Mouse (Mus musculus): Measurements from ENCODE around the gene Tbc1d1. TPM values are rescaled to one million over a fixed set of nuclear protein-coding genes. Genes with fewer than 3 reads are reported as not detected.

Tbc1d1 gene
- polyA plus RNA-seq, 1 experiment from 2014 or later: 33.4 TPM

- H3K9ac ChIP-seq (ENCODE audit: low read length): no peak overlapping the region
- H3K27me3 ChIP-seq (ENCODE audit: control insufficient read depth, insufficient read depth, low read length): 0 out of 2 replicates have a peak, but pooled peaks cover 5% of the 10 kb centered on the region
- ATAC-seq (ENCODE audit: insufficient number of reproducible peaks, insufficient read depth, low FRiP score, low read depth): no peak
- no peak overlapping the region; the same call in 1 of the 2 replicates for H3K4me2 ChIP-seq (ENCODE audit: low read length)
- 49% methylated on average over 3 of the region's 3 CpGs for WGBS
- H3K4me3 ChIP-seq (ENCODE audit: control insufficient read depth in 1 of 2, insufficient read depth in 1 of 2, low read depth in 1 of 2, low read length in 2 of 2): no peak overlapping the region
- no peaks in the 10 kb centered on the region for H3K36me3 ChIP-seq (ENCODE audit: control insufficient read depth, insufficient read depth, low read length)
- no peak overlapping the region for H3K27ac ChIP-seq (replicated peaks in 1 of 2; ENCODE audit: control insufficient read depth in 1 of 2, insufficient read depth in 1 of 2, low read depth in 2 of 2, low read length in 2 of 2)
- no peaks in the 10 kb centered on the region for H3K9me3 ChIP-seq (ENCODE audit: control insufficient read depth, low read length)
- peaks cover 9 to 10% of the 10 kb centered on the region in 2 experiments for H3K4me1 ChIP-seq (ENCODE audit: control insufficient read depth in 2 of 2, insufficient read depth in 2 of 2, low read length in 2 of 2)
These were observed 5.8 kb downstream of the Tbc1d1 start for GRCm38 (mm10) chr5:64161917-64162316.

- no peak for ATAC-seq (ENCODE audit: insufficient number of reproducible peaks, insufficient read depth, low FRiP score, low read depth)
- no peak overlapping the region for H3K27ac ChIP-seq (replicated peaks in 1 of 2; ENCODE audit: control insufficient read depth in 1 of 2, insufficient read depth in 1 of 2, low read depth in 2 of 2, low read length in 2 of 2)
- H3K4me1 ChIP-seq (ENCODE audit: control insufficient read depth in 2 of 2, insufficient read depth in 2 of 2, low read length in 2 of 2): peaks cover 6 to 10% of the 10 kb centered on the region in 2 experiments; a peak in 3 of 4 replicates
- no peaks in the 10 kb centered on the region for H3K36me3 ChIP-seq (ENCODE audit: control insufficient read depth, insufficient read depth, low read length)
- H3K4me2 ChIP-seq (ENCODE audit: low read length): no peak overlapping the region
- no peaks in the 10 kb centered on the region for H3K9me3 ChIP-seq (ENCODE audit: control insufficient read depth, low read length)
- 85% methylated on average over 5 of the region's 5 CpGs for WGBS
- H3K4me3 ChIP-seq (ENCODE audit: control insufficient read depth in 1 of 2, insufficient read depth in 1 of 2, low read depth in 1 of 2, low read length in 2 of 2): no peak overlapping the region
- 0 out of 2 replicates have a peak, but pooled peaks cover 5% of the 10 kb centered on the region for H3K27me3 ChIP-seq (ENCODE audit: control insufficient read depth, insufficient read depth, low read length)
- H3K9ac ChIP-seq (ENCODE audit: low read length): no peak overlapping the region
These were observed 6.5 kb downstream of the Tbc1d1 start for GRCm38 (mm10) chr5:64162582-64162981.

GRCm38 (mm10) chr5:64164414-64164813 is 8.3 kb downstream of the Tbc1d1 start:
- Histone ChIP-seq H3K4me1 (ENCODE audit: control insufficient read depth in 2 of 2, insufficient read depth in 2 of 2, low read length in 2 of 2) (peaks cover 0 to 4% of the 10 kb centered on the region in 2 experiments; a peak in 2 of 4 replicates), H3K27ac (replicated peaks in 1 of 2; ENCODE audit: control insufficient read depth in 1 of 2, insufficient read depth in 1 of 2, low read depth in 2 of 2, low read length in 2 of 2) (no peak overlapping the region), H3K27me3 (ENCODE audit: control insufficient read depth, insufficient read depth, low read length) (no peaks in the 10 kb centered on the region), H3K9me3 (ENCODE audit: control insufficient read depth, low read length) (no peaks in the 10 kb centered on the region), H3K36me3 (ENCODE audit: control insufficient read depth, insufficient read depth, low read length) (no peaks in the 10 kb centered on the region), H3K9ac (ENCODE audit: low read length) (no peak overlapping the region), H3K4me2 (ENCODE audit: low read length) (no peak overlapping the region), H3K4me3 (ENCODE audit: control insufficient read depth in 1 of 2, insufficient read depth in 1 of 2, low read depth in 1 of 2, low read length in 2 of 2) (no peak overlapping the region)
- WGBS: 59% methylated on average over 3 of the region's 3 CpGs
- ATAC-seq (ENCODE audit: insufficient number of reproducible peaks, insufficient read depth, low FRiP score, low read depth): no peak

- Histone ChIP-seq H3K4me2 (ENCODE audit: low read length) (no peak overlapping the region), H3K36me3 (ENCODE audit: control insufficient read depth, insufficient read depth, low read length) (no peaks in the 10 kb centered on the region), H3K27ac (replicated peaks in 1 of 2; ENCODE audit: control insufficient read depth in 1 of 2, insufficient read depth in 1 of 2, low read depth in 2 of 2, low read length in 2 of 2) (no peak overlapping the region), H3K4me3 (ENCODE audit: control insufficient read depth in 1 of 2, insufficient read depth in 1 of 2, low read depth in 1 of 2, low read length in 2 of 2) (no peak overlapping the region), H3K4me1 (ENCODE audit: control insufficient read depth in 2 of 2, insufficient read depth in 2 of 2, low read length in 2 of 2) (peaks cover 0 to 4% of the 10 kb centered on the region in 2 experiments; a peak in 2 of 4 replicates), H3K9ac (ENCODE audit: low read length) (no peak overlapping the region), H3K9me3 (ENCODE audit: control insufficient read depth, low read length) (no peaks in the 10 kb centered on the region), H3K27me3 (ENCODE audit: control insufficient read depth, insufficient read depth, low read length) (no peaks in the 10 kb centered on the region)
- WGBS: 80% methylated on average over 2 of the region's 2 CpGs
- ATAC-seq (ENCODE audit: insufficient number of reproducible peaks, insufficient read depth, low FRiP score, low read depth): no peak
These were observed 9.7 kb downstream of the Tbc1d1 start for GRCm38 (mm10) chr5:64165826-64166225.

- H3K4me2 ChIP-seq (ENCODE audit: low read length): no peak overlapping the region
- H3K9ac ChIP-seq (ENCODE audit: low read length): no peak overlapping the region
- no peaks in the 10 kb centered on the region for H3K36me3 ChIP-seq (ENCODE audit: control insufficient read depth, insufficient read depth, low read length)
- H3K27ac ChIP-seq (replicated peaks in 1 of 2; ENCODE audit: control insufficient read depth in 1 of 2, insufficient read depth in 1 of 2, low read depth in 2 of 2, low read length in 2 of 2): no peak overlapping the region
- H3K4me3 ChIP-seq (ENCODE audit: control insufficient read depth in 1 of 2, insufficient read depth in 1 of 2, low read depth in 1 of 2, low read length in 2 of 2): no peak overlapping the region
- 89% methylated on average over 10 of the region's 10 CpGs for WGBS
- H3K9me3 ChIP-seq (ENCODE audit: control insufficient read depth, low read length): no peaks in the 10 kb centered on the region
- ATAC-seq (ENCODE audit: insufficient number of reproducible peaks, insufficient read depth, low FRiP score, low read depth): no peak
- no peaks in the 10 kb centered on the region for H3K4me1 ChIP-seq (ENCODE audit: control insufficient read depth in 2 of 2, insufficient read depth in 2 of 2, low read length in 2 of 2)
- no peaks in the 10 kb centered on the region for H3K27me3 ChIP-seq (ENCODE audit: control insufficient read depth, insufficient read depth, low read length)
These were observed 13.0 kb downstream of the Tbc1d1 start for GRCm38 (mm10) chr5:64168990-64169540.

- Histone ChIP-seq H3K9me3 (ENCODE audit: control insufficient read depth, low read length) (no peaks in the 10 kb centered on the region), H3K27ac (replicated peaks in 1 of 2; ENCODE audit: control insufficient read depth in 1 of 2, insufficient read depth in 1 of 2, low read depth in 2 of 2, low read length in 2 of 2) (no peak overlapping the region), H3K4me2 (ENCODE audit: low read length) (no peak overlapping the region), H3K9ac (ENCODE audit: low read length) (no peak overlapping the region), H3K36me3 (ENCODE audit: control insufficient read depth, insufficient read depth, low read length) (no peaks in the 10 kb centered on the region), H3K4me1 (ENCODE audit: control insufficient read depth in 2 of 2, insufficient read depth in 2 of 2, low read length in 2 of 2) (0 out of 4 replicates have a peak, but pooled peaks cover 0 to 3% of the 10 kb centered on the region in 2 experiments), H3K4me3 (ENCODE audit: control insufficient read depth in 1 of 2, insufficient read depth in 1 of 2, low read depth in 1 of 2, low read length in 2 of 2) (no peak overlapping the region), H3K27me3 (ENCODE audit: control insufficient read depth, insufficient read depth, low read length) (no peaks in the 10 kb centered on the region)
- WGBS: 68% methylated on average over 3 of the region's 3 CpGs
- ATAC-seq (ENCODE audit: insufficient number of reproducible peaks, insufficient read depth, low FRiP score, low read depth): no peak
These were observed 16.8 kb downstream of the Tbc1d1 start for GRCm38 (mm10) chr5:64172884-64173283.

GRCm38 (mm10) chr5:64173302-64173701 is 17.2 kb downstream of the Tbc1d1 start:
- no peak overlapping the region for H3K27ac ChIP-seq (replicated peaks in 1 of 2; ENCODE audit: control insufficient read depth in 1 of 2, insufficient read depth in 1 of 2, low read depth in 2 of 2, low read length in 2 of 2)
- H3K4me3 ChIP-seq (ENCODE audit: control insufficient read depth in 1 of 2, insufficient read depth in 1 of 2, low read depth in 1 of 2, low read length in 2 of 2): no peak overlapping the region
- H3K9me3 ChIP-seq (ENCODE audit: control insufficient read depth, low read length): no peaks in the 10 kb centered on the region
- H3K4me1 ChIP-seq (ENCODE audit: control insufficient read depth in 2 of 2, insufficient read depth in 2 of 2, low read length in 2 of 2): 0 out of 4 replicates have a peak, but pooled peaks cover 0 to 3% of the 10 kb centered on the region in 2 experiments
- no peaks in the 10 kb centered on the region for H3K36me3 ChIP-seq (ENCODE audit: control insufficient read depth, insufficient read depth, low read length)
- H3K9ac ChIP-seq (ENCODE audit: low read length): no peak overlapping the region
- no peaks in the 10 kb centered on the region for H3K27me3 ChIP-seq (ENCODE audit: control insufficient read depth, insufficient read depth, low read length)
- H3K4me2 ChIP-seq (ENCODE audit: low read length): no peak overlapping the region
- 82% methylated on average over 16 of the region's 16 CpGs for WGBS
- no peak for ATAC-seq (ENCODE audit: insufficient number of reproducible peaks, insufficient read depth, low FRiP score, low read depth)
